Mouse (Mus musculus): ENCODE results near the gene Wbp2. TPM values are rescaled to one million over a fixed set of nuclear protein-coding genes. Genes with fewer than 3 reads are reported as not detected.
A peak's percentile ranks its signal among the peaks of the same experiment; 100 is the strongest.
"Not testable (repeated sequence)": the region's sequence is repeated elsewhere in the genome, so short reads cannot be mapped to it uniquely, and the experiment has no call there.

Wbp2 gene
- polyA plus RNA-seq, 1 experiment from 2014 or later: 90.7 TPM

DNA sequence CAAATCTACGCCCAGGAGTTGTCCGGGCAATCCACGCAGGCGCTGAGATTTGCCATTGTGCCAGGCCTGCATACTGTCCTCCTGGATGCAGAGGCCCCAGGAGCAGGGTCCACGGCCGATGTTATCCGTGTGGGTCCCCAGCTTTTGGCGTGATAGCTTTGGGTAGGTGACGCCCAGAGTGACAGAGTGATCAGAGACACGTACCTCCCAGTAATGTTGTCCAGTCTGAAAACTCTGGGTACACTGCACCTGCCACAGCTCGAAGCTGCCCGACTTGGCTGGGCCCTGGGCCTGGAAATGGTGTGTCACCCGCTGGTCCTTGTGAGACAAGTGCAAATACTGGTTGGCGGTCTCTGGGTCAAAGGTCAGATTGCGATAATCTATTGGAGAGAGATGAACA is 39.5 kb upstream of the Wbp2 start:
- H3K27me3 ChIP-seq: no peaks in the 10 kb centered on the region
- H3K4me3 ChIP-seq: no peak overlapping the region
- peaks cover 22% of the 10 kb centered on the region for H3K4me1 ChIP-seq
- H3K27ac ChIP-seq: no peak overlapping the region
- H3K9me3 ChIP-seq (replicated peaks): no peaks in the 10 kb centered on the region
- peaks cover 9% of the 10 kb centered on the region for H3K36me3 ChIP-seq
- no peak for ATAC-seq (ENCODE audit: low FRiP score)
- no peak overlapping the region for H3K9ac ChIP-seq
- WGBS: 93% methylated on average over 15 of the region's 15 CpGs
- H3K4me2 ChIP-seq (replicated peaks): no peak overlapping the region

DNA sequence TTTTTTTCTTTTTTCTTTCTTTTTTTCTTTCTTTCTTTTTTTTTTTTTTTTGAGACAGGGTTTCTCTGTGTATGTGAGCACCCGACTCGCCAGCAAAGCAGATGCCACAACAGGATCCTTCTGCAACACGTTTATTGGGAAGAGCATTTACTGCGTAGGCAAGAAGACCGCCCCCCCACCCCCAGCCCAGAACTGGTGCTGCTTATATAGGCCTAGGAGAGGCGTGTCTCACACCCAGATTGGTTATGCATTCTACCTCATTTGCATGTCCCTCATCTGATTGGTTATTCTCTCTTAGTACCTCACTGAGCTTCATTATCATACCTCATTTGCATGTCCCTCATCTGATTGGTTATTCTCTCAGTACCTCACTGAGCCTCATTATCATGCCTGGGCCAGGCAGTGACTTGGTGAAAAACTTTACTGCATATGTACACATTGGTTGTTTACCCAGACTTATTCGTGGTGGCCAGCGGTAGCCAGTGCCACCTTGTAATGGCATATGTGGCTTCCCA is 35.0 kb upstream of the Wbp2 start:
- H3K27me3 ChIP-seq; H3K9me3 ChIP-seq (replicated peaks); H3K4me1 ChIP-seq; ATAC-seq (ENCODE audit: low FRiP score); H3K36me3 ChIP-seq; H3K27ac ChIP-seq; H3K9ac ChIP-seq; H3K4me2 ChIP-seq (replicated peaks); H3K4me3 ChIP-seq: not testable (repeated sequence)
- WGBS: 94% methylated on average over 8 of the region's 8 CpGs

DNA sequence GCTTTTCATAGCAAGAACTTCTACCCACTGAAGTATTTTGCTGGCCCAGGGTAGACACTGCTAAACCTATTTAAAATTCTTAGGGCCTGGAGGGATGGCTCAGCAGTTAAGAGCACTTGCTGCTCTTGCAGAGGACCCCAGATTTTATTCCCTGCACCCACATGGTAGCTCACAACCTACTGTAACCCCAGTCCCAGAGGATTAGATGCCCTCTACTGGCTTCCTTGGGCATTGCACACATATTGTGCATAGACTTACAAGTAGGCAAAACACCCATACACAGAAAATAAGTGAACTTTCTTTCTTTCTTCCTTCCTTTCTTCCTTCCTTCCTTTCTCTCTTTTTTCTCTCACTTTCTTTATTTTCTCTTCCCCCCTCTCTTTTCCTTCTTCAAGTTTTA is 31.0 kb upstream of the Wbp2 start:
- H3K36me3 ChIP-seq: no peaks in the 10 kb centered on the region
- 0 out of 2 replicates have a peak, but pooled peaks cover 8% of the 10 kb centered on the region for H3K27me3 ChIP-seq
- no peaks in the 10 kb centered on the region for H3K9me3 ChIP-seq (replicated peaks)
- 0 out of 2 replicates have a peak, but pooled peaks cover 5% of the 10 kb centered on the region for H3K4me1 ChIP-seq
- no peak overlapping the region for H3K27ac ChIP-seq
- no peak overlapping the region for H3K4me3 ChIP-seq
- ATAC-seq (ENCODE audit: low FRiP score): no peak
- no peak overlapping the region for H3K4me2 ChIP-seq (replicated peaks)
- no peak overlapping the region for H3K9ac ChIP-seq

DNA sequence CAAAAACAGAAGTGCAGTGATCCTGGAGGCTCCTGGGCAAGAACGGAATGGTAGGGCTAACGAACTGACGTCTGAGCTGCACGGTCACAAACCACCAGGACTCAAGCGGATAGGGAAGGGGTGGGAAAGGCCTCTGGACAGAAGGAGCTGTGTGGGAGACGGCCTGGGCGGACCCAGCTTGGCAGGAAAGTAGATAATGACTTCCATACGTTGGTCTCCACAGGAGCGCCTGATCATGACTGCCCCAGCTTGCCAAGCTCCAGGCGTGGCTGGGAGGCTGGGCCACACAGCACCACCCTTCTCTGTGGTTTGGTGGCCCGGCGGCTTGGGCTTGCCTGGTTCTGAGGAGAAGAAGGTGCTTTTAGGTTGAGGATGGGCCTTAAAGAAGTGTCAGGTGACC is 30.4 kb upstream of the Wbp2 start:
- 0 out of 2 replicates have a peak, but pooled peaks cover 5% of the 10 kb centered on the region for H3K4me1 ChIP-seq
- H3K36me3 ChIP-seq: no peaks in the 10 kb centered on the region
- no peak overlapping the region for H3K27ac ChIP-seq
- no peak overlapping the region for H3K4me2 ChIP-seq (replicated peaks)
- no peak overlapping the region for H3K4me3 ChIP-seq
- peaks cover 13% of the 10 kb centered on the region; the same call in 1 of the 2 replicates for H3K27me3 ChIP-seq
- WGBS: 65% methylated on average over 12 of the region's 12 CpGs
- no peaks in the 10 kb centered on the region for H3K9me3 ChIP-seq (replicated peaks)
- H3K9ac ChIP-seq: no peak overlapping the region
- ATAC-seq (ENCODE audit: low FRiP score): no peak

DNA sequence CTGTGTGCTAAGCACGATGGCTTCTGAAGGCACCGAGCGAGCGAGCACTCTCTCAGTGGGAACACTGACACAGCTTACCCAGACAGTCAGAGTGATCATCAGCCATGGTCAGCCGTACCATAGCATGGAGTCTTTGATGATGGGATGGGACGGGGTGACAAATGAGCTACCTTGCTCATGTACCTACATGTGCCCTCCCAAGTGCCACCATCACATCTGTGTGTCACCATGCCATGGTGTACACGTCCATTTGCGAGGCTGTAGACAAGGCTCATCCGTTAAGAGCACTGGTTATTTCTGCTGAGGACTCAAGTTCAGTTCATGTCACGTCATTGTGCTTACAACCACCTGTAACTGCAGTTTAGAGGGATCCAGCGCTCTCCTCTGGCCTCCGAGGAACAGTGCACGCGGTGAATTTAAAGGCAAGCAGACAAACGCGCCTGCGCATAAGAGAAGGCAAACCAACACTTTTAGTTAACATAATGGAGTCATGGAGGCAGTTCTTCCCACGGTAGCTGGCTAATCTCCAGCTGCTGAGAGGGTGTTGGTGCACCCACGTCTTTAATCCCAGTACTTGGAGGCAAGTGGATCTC is 24.9 kb upstream of the Wbp2 start:
- ATAC-seq (ENCODE audit: low FRiP score): no peak
- Histone ChIP-seq H3K27ac (no peak overlapping the region), H3K27me3 (peaks cover 67% of the 10 kb centered on the region), H3K9me3 (replicated peaks) (no peaks in the 10 kb centered on the region), H3K4me1 (peaks cover 24% of the 10 kb centered on the region), H3K4me3 (no peak overlapping the region), H3K36me3 (no peaks in the 10 kb centered on the region), H3K4me2 (replicated peaks) (no peak overlapping the region), H3K9ac (no peak overlapping the region)
- 84% methylated on average over 19 of the region's 19 CpGs for WGBS

DNA sequence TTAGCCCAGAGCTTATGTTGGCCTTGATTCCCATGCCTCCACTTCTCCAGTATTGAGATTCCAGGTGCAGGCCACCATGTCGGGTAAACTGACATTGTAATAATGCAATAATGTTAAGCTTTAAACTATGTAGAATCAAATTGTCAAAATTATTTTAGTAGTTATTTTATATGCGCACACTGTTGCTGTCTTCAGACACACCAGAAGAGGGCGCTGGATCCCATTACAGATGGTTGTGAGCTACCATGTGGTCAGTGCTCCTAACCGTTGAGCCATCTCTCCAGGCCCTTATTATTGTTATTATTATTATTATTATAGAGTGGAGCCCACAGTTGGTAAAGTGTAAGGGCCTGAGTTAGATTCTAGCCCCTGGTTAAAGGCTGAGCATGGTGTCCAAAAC is 24.3 kb upstream of the Wbp2 start:
- H3K9ac ChIP-seq: no peak overlapping the region
- peaks cover 30% of the 10 kb centered on the region for H3K4me1 ChIP-seq
- H3K27ac ChIP-seq: no peak overlapping the region
- 80% methylated on average over 4 of the region's 4 CpGs for WGBS
- ATAC-seq (ENCODE audit: low FRiP score): no peak
- H3K4me2 ChIP-seq (replicated peaks): no peak overlapping the region
- H3K27me3 ChIP-seq: peaks cover 74% of the 10 kb centered on the region
- H3K9me3 ChIP-seq (replicated peaks): no peaks in the 10 kb centered on the region
- no peaks in the 10 kb centered on the region for H3K36me3 ChIP-seq
- H3K4me3 ChIP-seq: no peak overlapping the region

DNA sequence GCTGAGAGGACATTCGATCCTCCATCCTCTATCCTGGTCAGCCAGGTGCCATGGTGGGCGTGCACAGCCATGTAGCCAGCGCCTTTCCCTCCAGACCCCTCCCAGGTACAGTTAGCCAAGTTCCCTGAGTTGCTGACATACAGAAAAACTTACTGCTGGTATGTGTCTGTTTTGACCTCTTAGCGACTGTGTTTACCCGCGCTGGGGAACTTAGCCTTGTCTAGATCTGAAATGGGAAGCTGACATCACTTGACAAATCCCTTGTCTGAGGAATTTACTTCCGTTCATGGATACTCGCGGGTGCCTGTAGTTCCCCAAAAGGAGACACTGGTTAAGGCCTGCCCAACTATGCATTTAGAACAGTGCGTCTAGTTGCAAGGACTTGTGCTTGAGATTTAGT is 23.7 kb upstream of the Wbp2 start:
- Histone ChIP-seq H3K4me2 (replicated peaks) (peak overlapping the region; percentile 50), H3K27me3 (peaks cover 79% of the 10 kb centered on the region), H3K4me3 (peak overlapping the region; percentile 33)

DNA sequence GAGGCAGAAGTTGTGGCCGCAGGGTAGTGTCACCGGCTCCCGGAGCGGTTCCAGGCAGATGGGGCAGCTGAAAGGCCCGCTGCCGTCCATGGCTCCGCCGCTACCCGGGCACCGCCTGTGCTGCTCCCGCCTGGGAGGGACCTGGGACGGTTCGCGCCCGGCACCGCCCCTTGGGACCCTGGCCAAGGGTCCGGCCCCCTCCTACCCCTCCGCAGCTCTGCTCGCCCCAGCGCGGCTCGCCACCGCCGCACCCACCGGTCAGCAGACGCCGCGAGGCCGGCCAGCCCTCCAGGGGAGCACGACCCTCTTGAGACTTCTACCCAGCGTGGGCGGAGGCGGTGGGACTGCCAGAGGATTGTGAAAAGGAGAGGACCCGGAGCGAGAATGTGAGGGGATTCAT is 23.3 kb upstream of the Wbp2 start:
- Histone ChIP-seq H3K4me3 (peak overlapping the region; percentile 33), H3K27me3 (peaks cover 81% of the 10 kb centered on the region), H3K9ac (peak overlapping the region; percentile 24; the same call in 1 of the 2 replicates), H3K4me2 (replicated peaks) (peak overlapping the region; percentile 50), H3K36me3 (no peaks in the 10 kb centered on the region), H3K4me1 (peaks cover 32% of the 10 kb centered on the region), H3K9me3 (replicated peaks) (no peaks in the 10 kb centered on the region), H3K27ac (no peak overlapping the region)
- 3% methylated on average over 35 of the region's 35 CpGs for WGBS
- no peak for ATAC-seq (ENCODE audit: low FRiP score)

More for the DNA sequence above, 23.7 kb upstream of the Wbp2 start:
- Histone ChIP-seq H3K36me3 (no peaks in the 10 kb centered on the region), H3K27ac (no peak overlapping the region), H3K9me3 (replicated peaks) (no peaks in the 10 kb centered on the region), H3K4me1 (peaks cover 32% of the 10 kb centered on the region), H3K9ac (no peak overlapping the region)
- 29% methylated on average over 10 of the region's 10 CpGs for WGBS
- ATAC-seq (ENCODE audit: low FRiP score): no peak

DNA sequence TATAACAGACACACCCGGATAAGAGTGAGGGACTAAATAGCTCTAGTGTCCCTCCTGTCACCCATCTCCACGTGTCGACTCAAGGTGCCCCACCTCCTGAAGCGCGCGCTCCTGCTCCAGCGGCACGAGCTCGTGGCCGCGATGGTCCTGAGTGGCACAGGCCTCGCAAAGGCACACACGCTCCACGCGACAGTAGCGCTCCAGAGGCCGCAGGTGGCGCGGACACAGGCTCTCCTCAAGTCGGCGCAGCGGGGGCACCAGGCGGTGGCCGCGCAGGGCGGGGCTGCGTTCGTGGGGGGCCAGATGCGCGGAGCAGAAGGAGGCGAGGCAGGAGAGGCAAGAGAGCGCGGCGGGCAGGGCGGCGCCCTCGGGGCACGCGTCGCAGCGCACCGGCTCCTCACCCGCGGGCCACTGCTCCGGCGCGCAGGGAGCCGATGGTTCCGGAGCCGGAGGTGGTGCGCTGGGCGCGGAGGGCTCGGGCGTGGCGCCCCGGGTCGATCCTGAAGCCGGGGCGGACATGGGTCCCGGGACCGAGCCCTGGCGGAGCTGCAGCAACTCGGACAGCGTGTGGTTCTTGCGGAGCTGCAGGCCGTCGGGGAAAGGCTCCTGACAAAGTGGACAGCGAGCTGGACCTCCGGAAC is 22.8 kb upstream of the Wbp2 start:
- peak overlapping the region; percentile 24 for H3K9ac ChIP-seq
- no peak for ATAC-seq (ENCODE audit: low FRiP score)
- no peak overlapping the region for H3K27ac ChIP-seq
- peak overlapping the region; percentile 50 for H3K4me2 ChIP-seq (replicated peaks)
- peak overlapping the region; percentile 33 for H3K4me3 ChIP-seq
- peaks cover 33% of the 10 kb centered on the region for H3K4me1 ChIP-seq
- no peaks in the 10 kb centered on the region for H3K9me3 ChIP-seq (replicated peaks)
- H3K36me3 ChIP-seq: no peaks in the 10 kb centered on the region
- 2% methylated on average over 65 of the region's 70 CpGs for WGBS
- H3K27me3 ChIP-seq: peaks cover 81% of the 10 kb centered on the region

DNA sequence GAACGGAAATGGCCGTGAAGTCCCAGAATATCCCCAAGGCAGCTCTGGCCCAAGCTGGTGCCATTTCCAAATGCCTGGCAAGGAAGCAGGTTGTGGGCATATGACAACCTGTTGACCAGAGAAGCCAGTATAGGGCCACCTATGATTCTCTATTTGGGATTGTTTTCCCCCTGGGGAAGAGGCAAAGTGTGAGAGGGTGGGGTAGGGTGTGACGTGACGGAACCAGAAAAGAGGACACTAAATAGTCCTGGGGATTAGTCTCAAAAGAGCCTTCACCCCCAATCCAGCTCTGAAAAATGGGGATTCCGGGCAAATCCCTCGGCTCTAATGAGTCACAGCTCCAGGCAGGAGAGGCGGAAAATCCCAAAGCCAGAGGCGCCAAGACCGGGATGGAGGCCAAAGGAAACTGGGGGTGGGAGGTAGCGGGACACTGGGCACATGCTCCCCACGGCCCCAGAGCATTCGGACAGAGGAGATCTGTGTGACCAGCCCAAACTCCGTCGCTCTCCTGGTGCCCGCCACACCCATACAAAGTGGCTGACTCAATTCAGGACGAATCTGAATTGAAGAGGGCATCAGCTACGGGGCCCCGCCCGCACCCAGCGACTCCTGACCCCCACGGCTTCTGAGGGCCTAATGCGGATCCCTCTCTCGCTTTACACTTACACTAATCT is 21.8 kb upstream of the Wbp2 start:
- no peaks in the 10 kb centered on the region for H3K36me3 ChIP-seq
- peaks cover 42% of the 10 kb centered on the region for H3K4me1 ChIP-seq
- H3K4me2 ChIP-seq (replicated peaks): peak overlapping the region; percentile 50
- H3K27ac ChIP-seq: no peak overlapping the region
- WGBS: 7% methylated on average over 23 of the region's 23 CpGs
- ATAC-seq (ENCODE audit: low FRiP score): no peak
- no peaks in the 10 kb centered on the region for H3K9me3 ChIP-seq (replicated peaks)
- H3K4me3 ChIP-seq: no peak overlapping the region
- no peak overlapping the region for H3K9ac ChIP-seq
- peaks cover 75% of the 10 kb centered on the region for H3K27me3 ChIP-seq

DNA sequence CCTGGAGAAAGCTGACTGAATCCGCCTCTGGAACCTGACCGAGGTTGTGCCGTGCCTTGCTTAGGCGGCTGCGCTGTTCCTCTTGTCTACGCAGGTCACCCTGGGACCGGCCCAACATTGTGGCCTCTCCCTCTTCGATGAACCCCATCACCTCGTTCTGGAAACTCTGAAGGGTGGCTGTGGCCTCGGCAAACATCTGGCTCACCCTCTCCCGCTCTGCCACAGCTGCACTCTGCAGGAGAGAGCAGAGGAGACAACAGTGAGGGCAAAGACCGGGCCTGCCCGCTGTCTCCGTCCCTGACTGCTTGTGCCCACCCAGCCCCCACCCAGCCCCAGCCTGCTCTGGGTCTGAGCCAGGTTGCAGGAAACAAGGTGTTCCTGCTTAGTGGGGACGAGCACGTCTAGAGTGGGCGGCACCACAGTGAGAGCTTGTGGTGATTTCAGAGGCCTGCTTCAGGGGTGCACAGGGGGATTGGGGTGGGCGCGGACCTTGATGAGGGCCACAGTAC is 21.0 kb upstream of the Wbp2 start:
- no peak overlapping the region for H3K9ac ChIP-seq
- no peak for ATAC-seq (ENCODE audit: low FRiP score)
- no peak overlapping the region for H3K4me3 ChIP-seq
- no peak overlapping the region for H3K27ac ChIP-seq
- no peaks in the 10 kb centered on the region for H3K36me3 ChIP-seq
- H3K4me1 ChIP-seq: peaks cover 46% of the 10 kb centered on the region
- peaks cover 73% of the 10 kb centered on the region for H3K27me3 ChIP-seq
- 12% methylated on average over 19 of the region's 19 CpGs for WGBS
- H3K4me2 ChIP-seq (replicated peaks): no peak overlapping the region
- H3K9me3 ChIP-seq (replicated peaks): no peaks in the 10 kb centered on the region

DNA sequence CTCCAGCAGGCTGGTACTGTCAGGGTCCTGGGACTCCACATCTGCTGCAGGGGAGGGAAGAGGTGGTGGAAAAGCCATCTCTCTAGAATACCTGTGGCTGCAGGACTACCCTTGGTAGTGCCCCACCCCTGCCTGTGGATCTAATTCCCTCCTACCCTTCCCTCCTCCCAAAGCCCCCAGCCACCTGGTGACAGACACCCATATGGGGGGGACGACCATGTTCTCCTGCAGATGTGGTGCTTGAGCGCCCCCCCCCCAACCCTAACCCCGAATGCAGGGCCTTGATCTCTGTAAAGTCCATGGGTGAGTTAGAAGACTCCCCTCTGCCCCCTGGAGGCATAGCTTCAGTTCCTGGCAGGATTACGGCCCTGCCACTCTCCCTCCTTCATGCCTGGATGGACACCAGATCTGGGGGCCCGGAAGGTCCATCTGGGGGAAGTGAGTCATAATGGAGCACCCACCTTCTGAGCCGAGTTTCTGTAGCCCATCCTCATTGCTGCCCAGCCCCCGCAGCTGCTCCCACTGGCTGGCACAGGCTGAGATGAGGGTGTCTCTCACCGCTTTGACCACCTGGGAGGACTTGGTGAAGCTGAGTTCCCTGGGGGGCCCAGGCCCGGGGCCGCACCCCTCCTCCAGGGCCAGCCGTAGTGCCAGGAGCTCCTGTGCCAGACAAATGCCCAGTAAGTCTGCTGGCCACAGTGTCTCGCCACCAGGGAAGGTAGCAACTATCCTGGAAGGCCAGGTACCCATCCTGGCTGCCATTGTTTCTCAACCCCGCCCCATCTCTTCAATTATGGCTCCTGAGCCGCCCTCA is 20.4 kb upstream of the Wbp2 start:
- H3K4me2 ChIP-seq (replicated peaks): no peak overlapping the region
- H3K9me3 ChIP-seq (replicated peaks): no peaks in the 10 kb centered on the region
- H3K27me3 ChIP-seq: peaks cover 67% of the 10 kb centered on the region
- WGBS: 18% methylated on average over 14 of the region's 14 CpGs
- no peak overlapping the region for H3K27ac ChIP-seq
- ATAC-seq (ENCODE audit: low FRiP score): no peak
- no peak overlapping the region for H3K4me3 ChIP-seq
- peaks cover 47% of the 10 kb centered on the region for H3K4me1 ChIP-seq
- H3K9ac ChIP-seq: no peak overlapping the region
- no peaks in the 10 kb centered on the region for H3K36me3 ChIP-seq
